Mouse (Mus musculus): ENCODE data around the gene Cdh3.

DNA sequence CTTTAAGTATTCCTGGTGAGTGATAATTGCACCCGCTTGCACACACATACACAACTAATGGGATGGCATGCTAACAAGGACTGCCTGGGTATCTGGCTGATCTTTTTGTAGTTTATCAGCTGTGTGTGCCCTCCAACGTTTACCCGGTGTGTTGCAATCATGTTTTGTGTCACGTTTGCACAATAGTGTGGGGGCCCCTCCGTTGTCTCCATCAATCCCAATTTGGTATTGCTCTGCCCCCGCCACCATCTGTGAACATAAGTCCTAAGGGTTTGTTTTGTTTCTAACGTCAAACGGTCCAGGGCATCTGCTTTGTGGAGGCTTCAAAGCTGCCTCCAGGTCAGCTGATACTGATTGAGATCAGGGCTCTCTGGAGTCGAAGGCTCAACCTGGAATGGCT is 49.2 kb downstream of the Cdh3 start:
- TF ChIP-seq POLR2A (IDR thresholded peaks at IDR 0.05; ENCODE audit: low read depth, low read length) (no peak), CTCF (IDR thresholded peaks at IDR 0.05; ENCODE audit: extremely low read depth, insufficient read length, insufficient replicate concordance, low read depth, low read length) (no peak)

All from small intestine, adult 2 months (tissue).